Mouse (Mus musculus) cerebellum, adult 2 months (tissue): ENCODE results near the gene Rgs10.

Experiments
- CTCF ChIP-seq: fragments of 200-500 bp; IDR thresholded peaks from 2 replicates; pipeline ENCODE4 v1.5.1; 2011; ENCODE audit warnings: low read depth, mild to moderate bottlenecking, control low read depth, low read length, moderate library complexity, borderline replicate concordance; ENCODE audit not compliant: insufficient read depth
- POLR2A ChIP-seq: fragments of 200-500 bp; IDR thresholded peaks from 2 replicates; pipeline ENCODE4 v1.6.1; 2011; ENCODE audit warnings: low read length, control low read depth, borderline replicate concordance; ENCODE audit not compliant: insufficient read depth

GRCm38 (mm10) chr7:128368828-128369227 lies 49.7 kb downstream of the Rgs10 start:
- TF ChIP-seq POLR2A (no peak), CTCF (no peak)
